Mouse (Mus musculus): ENCODE measurements at regions not wholly inside any gene's neighbourhood (a gene's known extent, or its start where the extent isn't known, plus 50 kb on each side); places are given as distances from the start of the nearest gene placed in this dataset.

DNA sequence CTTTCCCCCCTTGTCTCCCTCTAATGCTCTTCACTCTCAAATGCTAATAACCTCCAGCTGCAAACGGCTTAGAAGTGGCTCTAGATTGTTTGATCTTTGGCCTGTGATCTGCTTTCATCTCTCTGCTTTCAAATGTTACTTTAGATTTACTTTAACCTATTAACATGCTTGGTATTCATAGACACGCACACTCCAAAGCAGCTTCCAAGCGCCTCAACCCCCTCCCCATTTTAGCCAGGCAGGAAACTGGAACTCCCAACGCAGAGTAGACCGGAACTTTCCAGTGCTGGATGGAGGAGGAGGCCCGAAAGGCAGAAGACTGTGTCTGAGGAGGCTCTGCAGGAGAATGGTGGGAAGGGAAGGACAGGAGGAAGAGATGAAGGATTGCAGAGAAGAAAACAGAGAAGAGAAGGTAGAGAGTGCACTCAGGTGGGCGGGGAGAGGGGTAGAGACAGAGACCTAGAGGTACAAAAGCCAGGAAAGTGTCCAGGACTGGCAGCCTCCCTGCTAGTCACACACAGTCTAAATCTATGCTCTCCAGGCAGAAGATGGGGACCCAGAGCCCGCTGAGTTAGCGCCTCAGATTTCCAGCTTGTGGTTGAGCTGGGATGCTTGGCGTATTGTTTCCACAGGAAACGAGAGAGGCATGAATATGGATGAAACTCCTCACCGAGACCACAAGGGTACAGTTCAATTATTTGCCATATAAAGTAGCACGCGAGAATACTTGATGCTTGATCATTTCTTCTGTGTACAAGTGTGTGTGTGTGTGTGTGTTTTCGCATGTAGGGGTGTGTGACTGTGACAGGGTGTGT, 167.6 kb upstream of the Gm4791 start:
- TF ChIP-seq POLR2A (IDR thresholded peaks at IDR 0.05; ENCODE audit: low read depth, low read length) (no peak), CTCF (IDR thresholded peaks at IDR 0.05; ENCODE audit: borderline replicate concordance, insufficient read depth, low read length) (no peak)
- H3K4me1 ChIP-seq (ENCODE audit: control insufficient read depth, insufficient read depth, low read length): no peaks in the 10 kb centered on the region
- H3K27ac ChIP-seq (ENCODE audit: insufficient read depth, low read length): no peak overlapping the region
- no peak overlapping the region for H3K4me3 ChIP-seq (ENCODE audit: insufficient read depth, low read length)

DNA sequence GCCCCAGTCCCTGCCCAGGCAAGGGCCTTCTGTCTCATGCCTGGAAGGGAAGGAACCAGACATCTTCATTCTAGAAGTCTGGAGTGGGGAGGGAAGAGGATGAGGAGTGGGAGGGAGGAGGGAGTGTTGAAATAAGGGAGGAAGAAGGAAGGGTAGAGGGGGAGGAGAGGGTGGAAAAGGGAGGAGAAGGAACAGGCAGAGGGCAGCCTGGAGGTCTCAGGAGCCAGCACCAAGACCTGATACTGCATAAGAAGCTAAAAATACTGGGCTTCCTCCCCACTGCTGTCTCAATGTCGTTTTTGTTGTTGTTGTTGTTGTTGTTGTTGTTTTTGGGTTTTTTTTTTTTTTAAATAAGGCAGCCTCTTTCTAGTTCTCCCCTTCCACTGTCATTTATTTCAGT, 168.2 kb upstream of the Gm4791 start:
- TF ChIP-seq CTCF (IDR thresholded peaks at IDR 0.05; ENCODE audit: borderline replicate concordance, insufficient read depth, low read length): no peak
- no peak for TF ChIP-seq POLR2A (IDR thresholded peaks at IDR 0.05; ENCODE audit: low read depth, low read length)
- H3K27ac ChIP-seq (ENCODE audit: insufficient read depth, low read length): no peak overlapping the region

GRCm38 (mm10) chr9:46824703-46825102, 173.8 kb upstream of the Gm4791 start:
- Histone ChIP-seq H3K4me1 (ENCODE audit: control insufficient read depth, insufficient read depth, low read length) (no peaks in the 10 kb centered on the region), H3K27ac (ENCODE audit: insufficient read depth, low read length) (no peak overlapping the region), H3K4me3 (ENCODE audit: insufficient read depth, low read length) (no peak overlapping the region)
- TF ChIP-seq CTCF (IDR thresholded peaks at IDR 0.05; ENCODE audit: borderline replicate concordance, insufficient read depth, low read length) (no peak), POLR2A (IDR thresholded peaks at IDR 0.05; ENCODE audit: low read depth, low read length) (no peak)

More for the DNA sequence above, 168.2 kb upstream of the Gm4791 start:
- no peaks in the 10 kb centered on the region for H3K4me1 ChIP-seq (ENCODE audit: control insufficient read depth, insufficient read depth, low read length)
- H3K4me3 ChIP-seq (ENCODE audit: insufficient read depth, low read length): no peak overlapping the region

GRCm38 (mm10) chr9:46819808-46820207, 178.7 kb upstream of the Gm4791 start:
- Histone ChIP-seq H3K4me1 (ENCODE audit: control insufficient read depth, insufficient read depth, low read length) (no peaks in the 10 kb centered on the region), H3K4me3 (ENCODE audit: insufficient read depth, low read length) (no peak overlapping the region), H3K27ac (ENCODE audit: insufficient read depth, low read length) (no peak overlapping the region)
- TF ChIP-seq POLR2A (IDR thresholded peaks at IDR 0.05; ENCODE audit: low read depth, low read length): no peak
- TF ChIP-seq CTCF (IDR thresholded peaks at IDR 0.05; ENCODE audit: borderline replicate concordance, insufficient read depth, low read length): no peak

DNA sequence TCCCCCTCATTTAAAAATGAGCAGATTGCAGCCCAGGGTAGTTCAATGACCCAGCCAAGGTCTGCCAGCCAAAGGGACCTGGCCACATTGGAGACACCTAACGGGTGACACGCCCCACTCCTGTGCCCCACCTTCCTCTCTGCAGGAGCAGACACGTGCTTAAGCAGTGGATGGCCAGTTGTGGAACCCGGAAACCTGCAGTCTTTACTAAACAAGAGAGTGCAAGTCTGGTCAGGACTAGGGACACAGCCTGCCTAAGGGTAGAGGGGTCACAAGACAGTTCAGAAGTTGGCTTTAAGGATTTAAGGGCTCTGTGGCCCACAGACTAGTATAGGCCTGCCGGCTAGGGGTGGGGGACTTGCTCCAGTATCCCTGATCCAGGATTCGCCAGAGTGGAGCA, 179.2 kb upstream of the Gm4791 start:
- no peak overlapping the region for H3K27ac ChIP-seq (ENCODE audit: insufficient read depth, low read length)
- TF ChIP-seq POLR2A (IDR thresholded peaks at IDR 0.05; ENCODE audit: low read depth, low read length) (no peak), CTCF (IDR thresholded peaks at IDR 0.05; ENCODE audit: borderline replicate concordance, insufficient read depth, low read length) (no peak)
- no peak overlapping the region for H3K4me3 ChIP-seq (ENCODE audit: insufficient read depth, low read length)
- H3K4me1 ChIP-seq (ENCODE audit: control insufficient read depth, insufficient read depth, low read length): no peaks in the 10 kb centered on the region

DNA sequence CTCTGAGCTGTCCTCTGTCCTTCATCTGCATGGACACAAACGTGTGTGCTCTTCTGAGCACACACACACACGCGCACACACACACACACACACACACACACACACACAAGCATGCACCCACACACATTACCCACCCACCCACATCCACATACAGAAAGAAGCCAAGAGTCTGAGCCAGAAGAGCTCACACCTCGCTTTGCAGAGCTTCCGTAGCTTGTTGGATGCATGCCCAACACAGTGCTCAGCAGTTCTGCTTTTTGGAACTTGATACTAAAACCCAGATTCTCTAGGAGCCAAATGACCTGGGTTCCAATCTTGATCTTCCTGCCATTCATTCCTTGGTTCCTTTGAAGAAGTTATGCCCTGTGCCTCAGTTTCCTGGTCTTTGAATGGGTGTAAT, 182.4 kb upstream of the Gm4791 start:
- no peak for TF ChIP-seq CTCF (IDR thresholded peaks at IDR 0.05; ENCODE audit: borderline replicate concordance, insufficient read depth, low read length)
- no peak for TF ChIP-seq POLR2A (IDR thresholded peaks at IDR 0.05; ENCODE audit: low read depth, low read length)
- Histone ChIP-seq H3K27ac (ENCODE audit: insufficient read depth, low read length) (no peak overlapping the region), H3K4me3 (ENCODE audit: insufficient read depth, low read length) (no peak overlapping the region), H3K4me1 (ENCODE audit: control insufficient read depth, insufficient read depth, low read length) (no peaks in the 10 kb centered on the region)

GRCm38 (mm10) chr9:46814478-46815241, 183.9 kb upstream of the Gm4791 start:
- Histone ChIP-seq H3K4me1 (ENCODE audit: control insufficient read depth, insufficient read depth, low read length) (no peaks in the 10 kb centered on the region), H3K27ac (ENCODE audit: insufficient read depth, low read length) (no peak overlapping the region), H3K4me3 (ENCODE audit: insufficient read depth, low read length) (no peak overlapping the region)
- TF ChIP-seq CTCF (IDR thresholded peaks at IDR 0.05; ENCODE audit: borderline replicate concordance, insufficient read depth, low read length): peak; percentile 43; the same call in 1 of the 2 replicates
- no peak for TF ChIP-seq POLR2A (IDR thresholded peaks at IDR 0.05; ENCODE audit: low read depth, low read length)

- TF ChIP-seq POLR2A (IDR thresholded peaks at IDR 0.05; ENCODE audit: low read depth, low read length): no peak
- TF ChIP-seq CTCF (IDR thresholded peaks at IDR 0.05; ENCODE audit: borderline replicate concordance, insufficient read depth, low read length): no peak
- Histone ChIP-seq H3K4me1 (ENCODE audit: control insufficient read depth, insufficient read depth, low read length) (no peaks in the 10 kb centered on the region), H3K27ac (ENCODE audit: insufficient read depth, low read length) (no peak overlapping the region), H3K4me3 (ENCODE audit: insufficient read depth, low read length) (no peak overlapping the region)
Observed at GRCm38 (mm10) chr9:46810266-46810665, 188.3 kb upstream of the Gm4791 start.

- H3K4me3 ChIP-seq (ENCODE audit: insufficient read depth, low read length): no peak overlapping the region
- H3K4me1 ChIP-seq (ENCODE audit: control insufficient read depth, insufficient read depth, low read length): no peaks in the 10 kb centered on the region
- TF ChIP-seq CTCF (IDR thresholded peaks at IDR 0.05; ENCODE audit: borderline replicate concordance, insufficient read depth, low read length): no peak
- no peak for TF ChIP-seq POLR2A (IDR thresholded peaks at IDR 0.05; ENCODE audit: low read depth, low read length)
- no peak overlapping the region for H3K27ac ChIP-seq (ENCODE audit: insufficient read depth, low read length)
Observed at GRCm38 (mm10) chr9:46795446-46795845, 203.1 kb upstream of the Gm4791 start.

GRCm38 (mm10) chr9:46789036-46789435, 209.5 kb upstream of the Gm4791 start:
- TF ChIP-seq POLR2A (IDR thresholded peaks at IDR 0.05; ENCODE audit: low read depth, low read length) (no peak), CTCF (IDR thresholded peaks at IDR 0.05; ENCODE audit: borderline replicate concordance, insufficient read depth, low read length) (no peak)
- no peak overlapping the region for H3K4me3 ChIP-seq (ENCODE audit: insufficient read depth, low read length)
- H3K4me1 ChIP-seq (ENCODE audit: control insufficient read depth, insufficient read depth, low read length): no peaks in the 10 kb centered on the region
- no peak overlapping the region for H3K27ac ChIP-seq (ENCODE audit: insufficient read depth, low read length)

All from embryonic fibroblast, embryonic 13.5 days (primary cell).